Mouse (Mus musculus) large intestine, adult 2 months (tissue): ENCODE results near the gene Dnah14. TPM values are rescaled to one million over a fixed set of nuclear protein-coding genes. Genes with fewer than 3 reads are reported as not detected.

Experiments
- DNase-seq: peaks from one replicate; pipeline ENCODE4 v3.0.0-alpha.2; 2012; ENCODE audit warnings: low read depth, low spot score
- WGBS: fragments of 180-500 bp; shearing (Covaris S2); methylation state at CpG from one replicate; pipeline ENCODE4 v1.1.7; 2018; 5-methylcytosine and 5-hydroxymethylcytosine counted together
- polyA plus RNA-seq: library from polyadenylated mRNA; depleted of rRNA; stranded (reverse); fragments of >200 nt; gene quantifications from 2 replicates; pipeline ENCODE4 v1.2.3, GENCODE M21; 2012; rRNA removed

The Dnah14 gene
- 0.07 TPM in 1 of 2 replicates, not detected in the other for polyA plus RNA-seq

GRCm38 (mm10) chr1:181576322-181576721 is at the start of gene Dnah14:
TSS of gene Dnah14 (plus strand) at chr1:181576559.
- 63% methylated on average over 12 of the region's 12 CpGs for WGBS
- no peak for DNase-seq

GRCm38 (mm10) chr1:181529368-181529767 is 47.0 kb upstream of the Dnah14 start:
- DNase-seq = peak; percentile 92
- WGBS = 1% methylated on average over 4 of the region's 4 CpGs

DNA sequence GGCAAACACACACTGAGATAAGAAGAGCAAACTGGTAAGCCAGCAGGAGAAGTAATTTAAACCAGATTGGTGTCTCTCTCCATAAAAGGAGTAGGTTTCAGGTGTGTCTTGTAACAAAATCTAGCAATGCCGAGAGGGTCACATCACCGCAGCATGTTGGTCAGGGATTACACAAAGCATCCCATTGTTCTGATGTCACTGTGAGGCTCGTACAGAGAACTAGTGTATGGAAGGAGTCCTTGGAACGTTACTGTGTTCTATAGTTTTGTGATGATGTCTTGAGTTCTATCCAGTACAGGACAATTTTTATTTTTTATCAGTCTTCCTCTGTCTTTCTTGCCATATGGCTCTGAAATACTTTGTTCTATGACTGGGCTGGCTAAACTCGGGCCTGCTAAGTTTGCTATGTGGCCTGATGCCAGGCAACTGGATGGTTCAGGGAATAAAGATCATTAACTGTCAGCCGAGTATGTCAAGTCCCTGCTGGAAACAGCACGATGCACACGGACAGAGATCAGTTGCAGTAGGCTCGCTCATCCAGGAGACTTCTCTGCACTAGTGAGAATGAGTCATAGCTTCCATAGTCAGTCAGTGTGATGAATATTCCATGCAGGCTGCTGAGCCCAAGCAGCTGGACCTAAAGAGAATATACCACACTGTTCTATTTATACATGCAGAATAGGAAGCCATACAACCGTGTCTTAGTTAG is 41.0 kb upstream of the Dnah14 start:
- 12% methylated on average over 10 of the region's 10 CpGs for WGBS

GRCm38 (mm10) chr1:181537627-181538525 is 38.5 kb upstream of the Dnah14 start:
- 91% methylated on average over 9 of the region's 9 CpGs for WGBS
- DNase-seq = no peak

More for the DNA sequence above, 41.0 kb upstream of the Dnah14 start:
- no peak for DNase-seq

DNA sequence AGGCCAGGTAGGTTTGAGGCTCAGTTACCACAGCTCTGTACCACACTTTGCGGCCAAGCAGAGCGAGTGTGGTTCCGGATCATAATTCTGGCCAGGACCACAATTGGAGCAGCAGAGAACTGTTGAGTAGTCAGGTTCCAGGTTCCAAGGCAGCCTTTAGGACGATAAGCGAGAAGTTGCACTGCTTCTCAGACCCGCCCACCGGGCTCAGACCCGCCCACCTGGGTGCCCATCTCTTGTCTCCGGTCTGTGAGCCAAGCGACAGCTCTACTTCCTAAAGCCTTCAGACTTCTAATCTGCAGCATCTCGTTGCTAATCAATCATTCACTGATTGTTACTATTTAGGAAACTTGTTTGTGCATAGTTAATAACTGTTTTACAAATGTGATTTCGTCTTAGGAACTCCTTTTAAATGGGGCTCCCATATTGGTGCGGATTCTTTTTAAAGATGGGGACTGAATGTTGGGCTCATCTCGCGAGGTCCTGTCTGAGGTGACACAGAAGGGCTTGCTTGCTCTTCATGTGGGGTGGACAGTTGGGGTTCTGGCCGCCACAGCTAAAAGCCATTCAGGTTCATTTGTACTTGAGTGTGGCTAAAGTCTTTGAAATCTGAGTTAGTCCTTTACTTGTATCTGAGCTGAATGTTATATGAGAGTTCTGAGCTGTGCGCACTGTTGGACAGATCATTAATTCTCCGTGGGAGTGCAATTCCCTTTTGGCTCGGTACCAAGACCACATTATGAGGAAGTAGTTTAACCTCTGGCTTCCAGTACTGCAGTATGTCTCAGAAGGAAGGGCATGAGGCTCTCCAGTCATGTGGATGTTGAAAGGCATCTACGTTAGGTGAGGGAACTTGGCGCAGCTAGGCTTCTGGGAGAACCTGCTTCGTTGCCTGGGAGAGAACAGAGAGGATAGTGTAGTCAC is 36.3 kb upstream of the Dnah14 start:
- WGBS = 44% methylated on average over 22 of the region's 22 CpGs

DNA sequence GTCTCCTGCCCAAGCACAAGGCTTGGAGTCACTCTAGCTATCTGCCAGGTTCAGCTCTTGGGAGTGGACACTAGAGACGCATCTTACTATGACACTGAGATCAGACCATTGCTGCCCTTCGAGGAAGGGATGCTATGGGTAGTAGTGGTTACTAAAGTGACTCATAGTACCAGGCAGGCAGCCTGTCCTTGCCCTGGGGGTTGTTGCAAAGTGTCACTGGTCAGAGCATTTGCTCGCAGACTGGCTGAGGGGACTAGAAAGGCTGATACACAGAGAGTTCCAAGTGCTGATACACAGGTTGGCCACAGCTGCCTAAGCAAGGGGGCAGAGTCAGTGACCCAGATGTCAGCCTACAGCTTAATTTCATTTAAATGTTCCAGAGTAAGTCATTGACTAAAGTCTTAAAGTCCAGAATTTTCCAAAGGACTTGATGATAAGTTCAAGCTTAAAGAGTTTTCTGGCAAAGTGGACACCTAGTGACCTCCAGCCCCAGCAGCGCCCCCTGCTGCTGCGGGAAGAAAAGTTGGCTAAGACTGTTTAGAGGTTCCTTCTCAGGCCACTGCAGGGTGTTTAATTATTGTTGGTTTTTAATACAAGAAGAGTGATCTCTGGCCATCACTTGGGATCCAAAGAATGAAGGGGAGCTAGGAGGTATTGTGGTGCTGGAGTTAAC is 32.5 kb upstream of the Dnah14 start:
- DNase-seq = no peak
- WGBS = 77% methylated on average over 5 of the region's 5 CpGs

More for the DNA sequence above, 36.3 kb upstream of the Dnah14 start:
- peak; percentile 64 for DNase-seq

GRCm38 (mm10) chr1:181545044-181545772 is 31.2 kb upstream of the Dnah14 start:
- WGBS = 28% methylated on average over 23 of the region's 23 CpGs

DNA sequence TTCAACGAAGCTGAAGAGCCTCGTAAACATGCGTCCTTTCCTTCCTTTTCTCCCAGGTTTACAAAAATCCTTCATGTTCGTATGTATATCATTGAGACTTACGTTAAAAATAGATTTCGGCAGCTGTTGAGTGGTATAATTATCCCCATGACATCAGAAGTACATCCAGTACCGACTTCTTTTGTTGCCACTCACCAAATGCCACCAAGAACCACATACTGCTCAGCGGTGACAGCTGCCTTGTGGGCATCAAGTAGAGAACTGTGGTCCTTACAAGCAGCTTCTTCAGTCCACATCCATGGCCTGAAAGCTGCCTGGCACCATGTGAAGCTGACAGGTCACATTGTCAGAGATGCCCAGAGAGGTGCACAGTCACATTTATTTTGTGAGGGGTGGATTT is 26.4 kb upstream of the Dnah14 start:
- 79% methylated on average over 8 of the region's 8 CpGs for WGBS
- no peak for DNase-seq

More at GRCm38 (mm10) chr1:181545044-181545772, 31.2 kb upstream of the Dnah14 start:
- DNase-seq = peak; percentile 42

DNA sequence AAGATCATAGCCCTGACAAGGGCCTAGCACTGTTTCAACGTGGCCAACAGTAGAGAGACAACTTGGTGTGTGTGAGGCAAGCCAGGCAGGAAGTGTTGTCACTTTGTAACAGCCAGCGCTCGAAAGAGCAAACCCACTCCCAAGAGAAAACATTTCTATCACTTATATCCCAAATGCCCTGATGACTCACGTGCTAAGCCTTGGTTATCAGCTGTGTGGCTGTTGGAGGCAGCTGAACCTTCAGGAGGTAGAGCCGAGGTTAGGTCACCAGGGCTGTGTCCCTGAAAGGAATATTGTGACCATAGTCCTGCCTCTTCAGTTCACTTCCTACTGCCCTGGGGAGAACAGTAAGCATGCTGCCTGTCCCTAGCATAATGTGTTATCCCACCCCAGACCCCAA is 25.5 kb upstream of the Dnah14 start:
- 52% methylated on average over 5 of the region's 5 CpGs for WGBS
- no peak for DNase-seq

DNA sequence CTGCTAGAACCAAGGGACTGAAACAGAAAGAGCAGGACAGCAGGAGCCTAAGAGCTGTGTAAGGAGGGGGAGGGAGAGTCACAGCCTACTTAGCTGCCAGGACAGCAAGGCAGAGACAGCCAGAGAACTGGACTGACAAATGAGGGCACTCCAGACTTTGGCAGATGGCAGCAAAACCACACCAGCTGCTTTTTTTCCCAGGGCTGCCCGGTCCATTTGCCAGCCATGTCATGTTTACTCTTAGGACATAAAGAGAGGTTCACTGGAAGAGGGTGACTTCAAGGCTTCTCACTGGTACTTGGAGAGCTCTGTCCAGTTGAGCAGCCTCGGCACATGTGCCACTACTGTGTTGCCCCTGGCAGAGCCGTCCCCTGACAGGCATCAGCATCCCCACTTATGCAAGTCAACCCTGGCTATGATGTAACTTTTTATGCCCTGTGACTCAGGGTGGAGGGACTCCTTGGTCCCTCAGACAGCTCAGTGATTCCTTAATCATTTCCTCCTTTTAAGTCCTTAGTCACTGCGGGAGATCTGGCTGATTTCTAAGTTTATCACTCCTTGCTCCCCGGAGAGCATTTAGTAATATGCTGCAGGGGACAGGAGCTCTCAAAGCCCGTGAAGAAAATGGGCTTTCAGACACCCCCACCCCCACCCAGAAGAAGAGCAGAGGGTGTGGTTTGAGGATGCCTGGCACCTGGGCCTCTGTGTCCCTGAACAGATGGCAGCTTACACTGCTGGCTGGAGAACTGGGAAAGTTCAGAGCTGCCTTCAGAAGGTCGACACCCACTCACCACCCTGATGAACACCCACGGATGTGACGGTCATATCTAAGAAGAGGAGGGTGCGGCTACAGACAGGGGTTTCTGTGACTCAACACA is 23.6 kb upstream of the Dnah14 start:
- no peak for DNase-seq
- WGBS = 26% methylated on average over 10 of the region's 10 CpGs

- DNase-seq = no peak
- 71% methylated on average over 5 of the region's 5 CpGs for WGBS
Measured at GRCm38 (mm10) chr1:181555475-181555874, 20.9 kb upstream of the Dnah14 start.

DNA sequence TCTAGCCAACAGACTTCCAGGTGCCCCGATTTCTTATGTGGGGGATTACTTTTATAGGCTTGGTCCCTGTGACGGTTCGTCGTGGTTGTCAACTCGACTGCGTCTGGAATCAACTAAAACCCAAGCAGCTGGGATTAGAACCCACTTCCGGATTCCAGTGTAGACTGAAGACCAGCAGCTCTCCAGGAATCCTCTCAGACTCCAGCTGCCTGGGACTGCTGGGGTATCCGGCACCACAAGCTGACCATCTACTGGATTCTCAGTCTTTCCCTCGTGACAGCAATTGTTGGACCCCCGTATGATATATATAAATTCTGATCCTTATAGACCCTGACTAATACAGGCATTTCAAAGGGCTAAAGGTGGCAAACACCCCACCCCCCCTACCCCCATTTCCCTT is 16.7 kb upstream of the Dnah14 start:
- 83% methylated on average over 10 of the region's 10 CpGs for WGBS
- no peak for DNase-seq

DNA sequence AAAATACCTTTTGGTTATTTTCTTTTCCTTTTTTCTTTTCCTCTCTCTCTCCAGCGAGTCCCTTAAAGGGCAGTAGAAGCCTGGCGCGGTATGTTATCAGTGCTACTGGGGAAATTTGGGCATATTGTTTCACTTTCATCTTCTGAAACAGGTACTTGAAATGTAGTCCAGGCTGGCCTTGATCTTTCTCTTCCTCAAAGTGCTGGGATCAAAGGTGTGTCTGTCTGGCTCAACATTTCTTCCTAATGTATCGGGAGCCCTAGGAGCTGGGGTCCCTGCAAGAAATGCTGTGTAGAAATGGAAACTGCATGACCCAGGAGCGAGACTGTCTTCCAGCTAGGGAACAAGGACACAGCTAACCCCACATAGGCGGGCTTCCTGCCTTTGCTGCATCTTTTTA is 16.0 kb upstream of the Dnah14 start:
- DNase-seq = no peak
- WGBS = 68% methylated on average over 6 of the region's 6 CpGs

- no peak for DNase-seq
- 42% methylated on average over 9 of the region's 9 CpGs for WGBS
Measured at GRCm38 (mm10) chr1:181560896-181561767, 15.2 kb upstream of the Dnah14 start.

DNA sequence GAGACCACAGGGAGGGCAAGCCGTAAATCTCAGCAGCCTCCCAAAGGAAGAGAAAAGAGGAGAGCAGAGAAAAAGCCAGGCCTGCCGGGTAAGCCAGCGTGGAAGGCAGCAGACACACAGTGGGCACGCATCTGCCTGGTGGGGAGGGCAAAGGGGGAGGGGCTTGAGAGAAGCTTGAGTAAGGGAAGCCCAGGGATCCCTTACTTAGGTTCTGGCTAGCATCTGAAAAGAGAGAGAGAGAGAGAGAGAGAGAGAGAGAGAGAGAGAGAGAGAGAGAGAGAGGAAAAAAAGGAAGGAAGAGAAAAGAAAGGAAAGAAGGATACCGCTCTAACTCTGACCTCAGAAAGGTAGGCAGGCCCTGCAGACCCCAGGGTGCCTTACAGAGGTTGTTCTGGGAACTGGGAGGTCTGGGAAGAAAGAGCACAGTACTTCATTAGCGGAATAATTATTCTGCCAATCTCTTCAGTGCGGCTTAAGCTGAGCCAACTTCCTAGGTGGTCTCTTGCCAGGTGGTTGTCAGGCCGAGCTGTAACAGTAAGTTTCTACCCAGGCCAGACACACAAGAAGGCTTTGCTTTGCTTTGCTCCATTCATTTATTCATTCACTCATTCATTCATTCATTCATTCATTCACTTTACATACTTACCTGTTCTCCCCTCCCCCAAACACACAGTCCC is 14.5 kb upstream of the Dnah14 start:
- WGBS = 70% methylated on average over 8 of the region's 8 CpGs
- DNase-seq = no peak

DNA sequence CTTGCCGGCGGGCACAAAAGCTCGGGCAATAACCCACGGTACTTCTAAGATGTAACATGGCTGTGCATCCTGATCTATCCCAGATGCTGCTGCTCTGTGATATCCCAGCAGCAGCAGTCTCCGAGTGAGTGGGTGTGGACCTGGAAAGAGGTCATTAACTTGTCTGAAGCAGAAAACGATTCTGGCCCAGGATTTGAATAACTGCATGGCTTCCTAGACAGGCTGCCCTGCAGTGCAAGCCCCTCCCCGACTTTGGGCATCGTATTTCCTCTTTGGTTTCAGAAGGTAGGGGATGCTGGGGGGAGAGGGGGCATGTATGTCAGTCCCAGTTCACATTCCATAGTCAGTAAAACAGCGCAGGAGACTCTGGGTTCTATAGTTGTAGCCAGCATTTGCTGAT is 6.9 kb upstream of the Dnah14 start:
- no peak for DNase-seq
- WGBS = 60% methylated on average over 9 of the region's 9 CpGs
